Mouse (Mus musculus): ENCODE results near the gene Cd2ap.

The Cd2ap gene

GRCm38 (mm10) chr17:42863186-42863585 is 13.3 kb downstream of the Cd2ap start:
- CTCF ChIA-PET = no interaction called here

DNA sequence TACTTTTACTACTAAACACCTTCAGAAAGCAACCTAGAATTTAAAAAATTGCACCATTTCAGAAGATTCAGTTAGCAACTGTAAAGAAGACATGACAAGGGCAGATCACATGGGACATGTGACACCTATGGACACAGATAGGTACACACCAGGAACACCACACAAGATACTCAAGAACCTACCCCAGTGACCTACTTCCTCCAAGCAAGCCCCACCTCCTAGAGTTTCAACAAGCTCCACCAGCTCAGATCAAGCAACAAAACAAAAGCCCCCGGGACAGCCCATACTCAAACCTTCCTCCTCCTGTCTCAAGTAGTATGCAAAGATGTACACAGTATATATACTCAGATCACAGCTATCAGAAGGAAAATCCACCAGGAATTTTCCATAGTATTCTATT is 16.1 kb downstream of the Cd2ap start:
- CTCF ChIA-PET = no interaction called here

DNA sequence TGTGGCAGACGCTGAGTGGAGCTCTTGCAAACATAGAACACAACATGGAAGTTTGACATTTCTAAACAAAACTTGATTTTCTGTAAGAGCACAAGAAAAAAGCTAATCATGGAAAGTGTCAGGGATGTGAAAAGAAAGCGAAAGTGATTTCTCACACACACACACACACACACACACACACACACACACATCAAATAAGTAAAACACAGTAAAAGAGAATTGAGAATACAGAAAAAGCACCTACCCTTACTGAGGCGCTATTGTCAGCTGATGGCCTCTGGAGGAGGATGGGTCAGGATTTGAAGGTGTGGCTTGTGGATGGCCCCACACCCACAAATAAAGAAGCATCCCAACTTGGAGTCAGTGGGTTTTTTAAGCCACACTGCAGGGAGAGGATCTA is 19.0 kb downstream of the Cd2ap start:
- CTCF ChIA-PET = interaction anchor here (0.7 kb wide), 1 partner anchor 15 kb away, joined by 8 read pairs; no protein-coding TSS in a partner anchor

- CTCF ChIA-PET = interaction anchor here (0.7 kb wide), 1 partner anchor 407 kb away, joined by 3 read pairs; no protein-coding TSS in a partner anchor
These were observed 29.4 kb downstream of the Cd2ap start for GRCm38 (mm10) chr17:42847108-42847507.

- CTCF ChIA-PET = no interaction called here
These were observed 39.3 kb downstream of the Cd2ap start for GRCm38 (mm10) chr17:42837193-42837592.

DNA sequence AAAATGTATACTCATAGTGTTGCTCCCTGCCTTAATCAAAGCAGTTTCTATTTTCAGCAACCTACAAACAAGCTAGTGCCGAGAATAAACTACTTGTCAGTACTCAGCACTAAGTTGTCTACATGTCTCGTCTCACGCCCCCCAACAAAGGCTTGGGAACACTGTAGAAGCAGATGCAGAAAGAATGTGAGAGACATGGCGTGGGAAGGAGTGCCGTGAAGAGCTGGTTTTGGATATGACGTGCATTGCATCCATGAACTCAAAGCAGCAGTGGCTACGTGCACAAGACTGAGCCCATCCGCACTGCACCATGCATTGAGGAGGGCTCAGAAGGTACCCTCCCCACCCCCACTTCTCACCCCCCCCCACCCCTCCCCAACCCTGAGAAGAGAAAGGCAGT is 53.7 kb downstream of the Cd2ap start:
- CTCF ChIA-PET = no interaction called here

- CTCF ChIA-PET = no interaction called here
These were observed 61.1 kb downstream of the Cd2ap start for GRCm38 (mm10) chr17:42815374-42815773.

DNA sequence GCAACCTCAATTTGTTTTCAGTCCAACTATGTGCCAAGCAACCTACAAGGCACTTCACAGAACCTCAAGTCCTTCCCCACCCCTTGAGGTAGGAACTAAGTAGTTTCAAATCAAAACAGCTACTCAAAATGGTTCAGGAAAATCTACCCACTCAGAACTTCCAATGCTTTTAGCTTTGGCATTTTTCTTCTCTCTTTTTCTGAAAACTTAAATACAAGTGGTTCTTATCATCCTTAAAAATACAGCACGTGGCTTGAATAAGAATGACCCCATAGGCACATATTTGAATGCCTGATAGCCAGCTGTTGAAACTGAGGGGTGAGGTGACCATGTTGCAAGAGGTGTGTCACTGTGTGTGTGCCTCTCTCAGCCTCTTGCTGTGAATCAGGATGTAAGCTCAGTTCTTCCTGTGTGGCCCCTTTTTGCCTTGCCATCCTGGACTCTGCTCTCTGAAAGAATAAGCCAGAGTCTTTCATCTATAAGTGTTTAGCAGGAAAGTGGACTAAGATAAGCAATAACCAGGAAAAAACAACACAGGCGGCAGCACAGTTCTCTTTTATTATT is 84.0 kb downstream of the Cd2ap start:
- CTCF ChIA-PET = no interaction called here

DNA sequence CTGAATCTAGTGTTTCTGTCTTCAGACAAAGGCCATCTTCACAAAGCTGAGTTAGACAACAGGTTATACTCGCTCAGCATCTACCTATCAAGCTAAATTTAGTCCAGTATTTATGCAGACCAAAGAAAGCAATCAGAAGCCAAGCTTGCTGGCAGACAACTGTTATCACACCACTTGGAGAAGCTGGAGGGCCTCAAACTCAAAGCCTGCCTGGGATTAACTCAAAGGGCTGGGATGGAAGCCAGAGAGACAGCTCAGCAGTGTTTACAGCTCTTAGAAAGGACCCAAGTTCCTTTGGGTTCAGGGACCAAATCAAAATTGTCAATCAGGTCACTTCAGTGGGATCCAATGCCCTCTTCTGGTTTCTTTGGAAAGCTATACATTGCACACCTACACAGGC is 85.7 kb downstream of the Cd2ap start:
- CTCF ChIA-PET = no interaction called here

DNA sequence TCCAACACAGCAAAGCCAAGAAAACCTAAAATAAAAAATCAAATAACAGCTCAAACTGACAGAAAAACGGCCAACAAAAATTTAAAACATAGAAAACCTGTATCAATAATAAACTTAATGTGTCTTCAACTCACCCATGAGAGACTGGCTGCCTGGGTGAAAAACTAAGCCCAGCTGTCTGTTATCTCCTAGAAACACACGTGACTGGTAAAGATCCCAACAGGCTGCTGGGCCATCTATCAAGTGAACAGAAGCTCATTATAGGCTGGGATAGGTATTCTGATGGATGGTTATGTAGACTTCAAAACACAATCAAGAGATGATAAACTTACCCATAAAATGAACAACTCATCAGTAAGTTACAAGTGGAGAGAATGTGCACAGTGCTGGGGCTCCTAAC is 86.7 kb downstream of the Cd2ap start:
- CTCF ChIA-PET = no interaction called here

- CTCF ChIA-PET = no interaction called here
These were observed 87.6 kb downstream of the Cd2ap start for GRCm38 (mm10) chr17:42788686-42789453.

GRCm38 (mm10) chr17:42782156-42782757 is 94.2 kb downstream of the Cd2ap start:
- CTCF ChIA-PET = interaction anchor here (0.7 kb wide), 1 partner anchor 29 kb away, joined by 17 read pairs; no protein-coding TSS in a partner anchor

GRCm38 (mm10) chr17:42753791-42754190 is 122.7 kb downstream of the Cd2ap start:
- CTCF ChIA-PET = no interaction called here

DNA sequence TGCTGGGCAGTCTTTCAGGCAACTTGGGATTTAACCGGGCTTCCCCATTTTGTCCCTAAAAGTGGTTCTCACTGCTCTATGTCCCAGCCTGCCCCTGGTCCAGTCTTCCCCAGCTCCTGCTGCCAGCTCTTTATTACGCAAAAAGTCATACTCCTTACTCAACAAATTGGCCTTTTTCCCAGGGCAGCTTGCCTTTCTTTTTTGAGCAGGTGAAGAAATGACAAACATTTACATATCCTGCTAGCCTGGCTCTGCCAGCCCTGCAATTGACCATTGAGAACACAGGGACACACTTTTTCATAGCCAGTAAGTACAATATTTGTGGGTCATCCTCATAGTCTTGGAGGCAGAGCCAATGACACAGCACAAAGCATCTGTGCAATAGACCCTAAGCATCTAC is 124.3 kb downstream of the Cd2ap start:
- CTCF ChIA-PET = no interaction called here

DNA sequence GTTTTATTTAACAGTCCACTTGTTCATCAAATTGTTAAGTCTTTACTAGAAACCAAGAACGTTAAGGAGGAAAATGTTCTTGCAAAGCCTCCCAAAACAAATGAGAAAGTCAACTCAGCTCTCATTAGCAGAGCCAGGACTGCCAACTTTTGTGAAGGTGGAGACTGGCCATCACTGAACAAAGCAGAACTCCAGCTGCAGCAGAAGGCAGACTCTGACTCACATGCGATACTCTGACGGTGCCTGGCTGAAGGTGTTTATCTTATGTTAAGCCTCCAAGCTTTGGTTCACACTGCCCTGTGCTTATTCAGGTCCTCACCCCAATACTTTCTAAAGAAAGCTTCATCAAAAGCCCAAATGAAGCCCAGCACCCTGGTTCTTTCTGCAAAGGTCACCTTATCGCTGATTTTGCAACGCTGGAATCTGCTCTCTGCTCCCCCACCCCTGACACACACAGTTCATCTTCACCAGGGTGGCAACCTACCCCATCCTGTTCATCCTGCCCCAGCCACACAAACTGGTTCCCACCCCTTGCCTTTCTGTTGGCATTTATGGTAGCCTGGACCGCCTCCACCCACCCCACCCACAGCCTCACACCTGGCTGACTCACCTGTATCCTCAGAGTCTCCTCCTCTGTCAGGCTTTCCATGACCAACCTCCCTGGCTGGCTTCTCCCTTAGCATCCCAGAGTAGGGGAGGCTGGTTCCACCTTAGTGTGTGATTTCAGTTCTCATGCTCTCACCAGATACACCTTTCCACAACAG is 130.6 kb downstream of the Cd2ap start:
- CTCF ChIA-PET = no interaction called here

All from spleen, embryonic (tissue).